Mouse (Mus musculus) G1E (cell line): Measurements from ENCODE around the gene Tek.

Source experiments
- CTCF ChIP-seq: IDR thresholded peaks from 2 replicates; pipeline ENCODE4 v1.5.1; 2012; ENCODE audit warnings: low read depth, low read length, inconsistent platforms, mixed read lengths
- POLR2AphosphoS5 ChIP-seq: IDR thresholded peaks from 2 replicates; pipeline ENCODE4 v1.6.1; 2012; ENCODE audit warnings: low read depth, low read length, inconsistent platforms; ENCODE audit not compliant: insufficient replicate concordance
- TAL1 ChIP-seq: conservative IDR thresholded peaks from 2 replicates; pipeline ENCODE4 v1.6.1; 2012; ENCODE audit warnings: low read depth, low read length, inconsistent platforms, mixed read lengths

DNA sequence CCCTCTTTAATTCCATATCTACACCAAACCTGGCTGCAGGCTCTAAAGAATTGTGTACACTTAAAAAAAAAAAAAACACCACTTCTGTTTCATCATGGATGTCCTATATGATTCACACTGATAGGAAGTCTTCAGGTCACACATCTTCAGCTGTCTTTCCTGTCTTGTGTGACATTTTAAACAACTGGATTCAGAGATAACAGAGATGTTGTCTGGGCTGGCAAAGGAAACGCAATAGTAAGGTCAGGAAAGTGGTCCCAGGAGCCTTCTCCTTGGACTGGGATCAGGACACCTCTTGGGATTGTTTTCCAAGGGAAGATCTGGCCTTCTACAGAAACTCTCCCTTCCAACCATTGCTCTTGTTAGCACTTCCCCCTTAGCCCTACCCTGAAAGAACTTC, 2.7 kb downstream of the Tek start:
- TF ChIP-seq CTCF = no peak
- no peak for TF ChIP-seq TAL1
- TF ChIP-seq POLR2AphosphoS5 = no peak
